Mouse (Mus musculus) brain, embryonic 14.5 days (tissue): Measurements from ENCODE around the gene Pitpnb.

Experiments
- CTCF ChIP-seq: fragments of 200-500 bp; IDR thresholded peaks from 2 replicates; pipeline ENCODE4 v1.5.1; 2012; ENCODE audit warnings: inconsistent platforms, mild to moderate bottlenecking, moderate library complexity, borderline replicate concordance; ENCODE audit not compliant: insufficient read depth, insufficient read length; ENCODE audit errors: extremely low read depth
- POLR2A ChIP-seq: fragments of 200-500 bp; IDR thresholded peaks from 2 replicates; pipeline ENCODE4 v1.6.1; 2012; ENCODE audit warnings: mild to moderate bottlenecking, inconsistent platforms, borderline replicate concordance; ENCODE audit not compliant: poor library complexity, insufficient read depth, insufficient read length, severe bottlenecking; ENCODE audit errors: extremely low read depth

GRCm38 (mm10) chr5:111425813-111426212, 95.2 kb downstream of the Pitpnb start:
- TF ChIP-seq CTCF (no peak), POLR2A (no peak)
